Mouse (Mus musculus) cerebral cortex, adult 2 months (tissue): Measurements from ENCODE around the gene Loxl1.

Experiments
- WGBS: fragments of 180-500 bp; shearing (Covaris S2); methylation state at CpG from one replicate; pipeline ENCODE4 v1.1.7; 2018; 5-methylcytosine and 5-hydroxymethylcytosine counted together

Loxl1 gene

GRCm38 (mm10) chr9:58278821-58279723 lies 33.9 kb downstream of the Loxl1 start:
- WGBS, result 91% methylated on average over 4 of the region's 4 CpGs

GRCm38 (mm10) chr9:58278313-58278712 lies 34.7 kb downstream of the Loxl1 start:
- 96% methylated on average over 4 of the region's 4 CpGs for WGBS

- 88% methylated on average over 5 of the region's 5 CpGs for WGBS
Observed at GRCm38 (mm10) chr9:58276346-58276745, 36.6 kb downstream of the Loxl1 start.

DNA sequence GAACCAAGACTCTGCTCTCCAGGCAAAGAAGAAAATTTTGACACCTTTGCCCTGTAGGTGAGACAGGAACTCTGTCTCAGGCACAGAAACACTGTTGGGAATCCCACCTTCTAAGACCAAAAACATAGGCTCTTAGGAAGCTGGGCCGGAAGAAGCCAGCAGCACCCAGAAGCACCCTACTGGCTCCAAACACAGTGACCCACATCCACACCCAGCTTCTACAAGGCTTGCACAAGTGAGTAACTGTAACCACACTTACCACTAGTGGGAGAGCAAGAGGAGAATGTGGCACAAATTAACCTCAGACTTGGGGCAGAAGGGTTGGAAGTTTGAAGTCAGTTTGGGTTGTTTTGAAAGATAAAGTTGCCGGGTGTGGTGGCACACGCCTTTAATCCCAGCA lies 37.2 kb downstream of the Loxl1 start:
- WGBS, result 75% methylated on average over 3 of the region's 3 CpGs

GRCm38 (mm10) chr9:58275115-58275774 lies 37.7 kb downstream of the Loxl1 start:
- 21% methylated on average over 8 of the region's 8 CpGs for WGBS

- 36% methylated on average over 3 of the region's 3 CpGs for WGBS
Observed at GRCm38 (mm10) chr9:58274626-58275025, 38.4 kb downstream of the Loxl1 start.

DNA sequence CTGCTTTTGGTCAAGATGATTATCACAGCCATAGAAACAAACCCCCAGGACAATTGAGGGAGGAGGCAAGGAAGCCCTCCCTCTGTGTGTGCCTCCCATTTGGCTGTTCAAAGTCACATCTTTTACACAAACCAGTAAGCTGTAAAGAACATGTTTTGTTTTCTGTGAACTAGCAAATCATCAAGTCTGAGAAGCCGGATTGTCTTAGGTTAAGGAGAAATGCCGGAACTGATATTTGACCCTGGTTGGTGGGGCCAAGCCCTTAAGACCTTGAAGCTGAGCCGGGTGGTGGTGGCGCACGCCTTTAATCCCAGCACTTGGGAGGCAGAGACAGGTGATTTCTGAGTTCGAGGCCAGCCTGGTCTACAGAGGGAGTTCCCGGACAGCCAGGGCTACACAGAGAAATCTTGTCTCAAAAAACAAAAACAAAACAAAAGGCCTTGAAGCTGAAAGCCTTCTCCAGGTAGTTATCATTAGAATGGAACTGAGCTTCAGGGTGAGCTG lies 38.8 kb downstream of the Loxl1 start:
- 80% methylated on average over 7 of the region's 7 CpGs for WGBS

DNA sequence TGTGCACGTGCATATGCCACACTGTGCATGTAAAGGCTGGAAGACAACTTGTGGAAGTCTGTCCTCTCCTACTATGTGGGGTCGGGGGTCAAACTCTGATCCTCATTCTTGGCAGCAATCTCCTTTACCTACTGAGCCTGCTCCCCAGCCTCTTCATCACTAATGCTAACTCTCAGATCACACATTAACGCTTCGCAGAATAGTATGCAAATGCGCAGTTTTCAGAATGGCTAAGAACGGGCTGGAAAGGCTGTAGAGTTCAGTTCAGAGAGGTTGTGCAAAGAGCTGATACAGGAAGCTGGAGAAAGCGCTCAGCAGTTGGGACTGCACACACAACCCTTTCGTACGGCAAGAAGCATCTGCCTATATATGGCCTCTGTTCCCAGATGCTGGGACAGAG lies 40.1 kb downstream of the Loxl1 start:
- WGBS, result 81% methylated on average over 9 of the region's 9 CpGs

DNA sequence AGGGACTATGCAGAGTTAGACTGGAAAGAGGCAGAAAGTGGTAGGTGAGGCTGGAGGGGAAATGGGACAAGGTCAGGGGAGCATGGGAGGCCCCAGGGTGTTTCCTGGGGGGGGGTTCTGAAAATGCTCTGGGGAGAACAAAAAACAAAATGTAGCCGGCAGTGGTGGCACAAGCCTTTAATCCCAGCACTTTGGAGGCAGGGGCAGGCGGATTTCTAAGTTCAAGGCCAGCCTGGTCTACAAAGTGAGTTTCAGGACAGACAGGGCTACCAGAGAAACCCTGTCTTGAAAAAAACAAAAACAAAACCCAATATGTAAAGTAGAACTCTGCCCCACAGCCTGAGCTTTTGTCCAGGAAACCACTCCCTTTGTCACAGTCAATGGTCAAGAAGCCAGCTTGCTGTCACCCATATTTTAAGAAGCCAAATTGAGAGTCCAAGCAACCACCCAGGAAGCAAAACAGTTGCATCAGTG lies 40.9 kb downstream of the Loxl1 start:
- 81% methylated on average over 2 of the region's 2 CpGs for WGBS

DNA sequence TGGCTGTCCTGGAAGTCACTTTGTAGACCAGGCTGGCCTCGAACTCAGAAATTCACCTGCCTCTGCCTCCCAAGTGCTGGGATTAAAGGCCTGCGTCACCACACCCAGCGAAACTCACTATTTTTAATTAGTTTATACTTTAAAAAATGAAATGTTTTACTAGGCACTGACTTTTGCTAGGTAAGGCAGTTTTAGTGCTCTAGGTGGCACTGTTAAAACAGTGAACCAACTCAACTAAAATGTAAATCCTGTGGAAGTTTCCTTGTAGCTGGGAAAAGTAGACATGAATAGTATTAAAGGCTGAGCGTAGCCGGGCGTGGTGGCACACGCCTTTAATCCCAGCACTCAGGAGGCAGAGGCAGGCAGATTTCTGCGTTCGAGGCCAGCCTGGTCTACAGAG lies 41.4 kb downstream of the Loxl1 start:
- 77% methylated on average over 9 of the region's 9 CpGs for WGBS

DNA sequence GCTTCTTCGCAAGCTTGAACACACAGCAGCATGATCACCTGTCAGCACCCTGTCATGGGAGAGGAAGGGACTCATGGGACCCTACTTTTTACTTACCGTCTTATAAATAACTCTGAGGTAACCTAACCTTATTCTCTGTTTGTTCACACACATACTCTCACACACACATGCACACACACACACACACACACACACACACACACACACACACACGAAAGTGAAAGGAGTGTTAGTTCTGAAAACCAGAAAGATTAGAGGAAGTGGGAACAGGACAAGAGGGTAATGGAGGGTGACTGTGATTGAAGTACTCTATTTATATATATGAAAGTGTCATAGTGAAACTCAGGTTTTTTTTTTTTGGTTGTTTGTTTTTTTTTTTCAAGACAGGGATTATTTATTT lies 41.9 kb downstream of the Loxl1 start:
- WGBS, result 92% methylated on average over 3 of the region's 3 CpGs

DNA sequence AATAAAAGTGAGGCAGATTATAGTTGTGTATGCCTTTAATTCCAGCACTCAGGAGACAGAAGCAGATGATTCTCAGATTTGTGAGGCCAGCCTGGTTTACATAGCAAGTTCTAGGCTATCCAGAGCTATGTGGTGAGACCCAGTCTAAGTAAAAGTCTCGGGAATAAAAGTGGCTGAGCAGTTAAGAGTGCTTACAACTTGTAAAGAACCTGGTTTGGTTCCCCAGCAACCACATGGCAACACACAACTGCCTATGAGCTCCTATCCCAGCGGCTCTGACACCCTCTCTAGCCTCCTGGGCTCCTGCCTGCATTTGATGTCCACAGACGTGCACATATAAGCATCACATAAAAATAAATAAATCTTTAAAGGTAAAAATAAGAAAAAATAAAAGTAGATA lies 42.9 kb downstream of the Loxl1 start:
- 60% methylated on average over 3 of the region's 3 CpGs for WGBS

- WGBS, result 53% methylated on average over 12 of the region's 12 CpGs
Observed at GRCm38 (mm10) chr9:58268384-58269313, 44.3 kb downstream of the Loxl1 start.

DNA sequence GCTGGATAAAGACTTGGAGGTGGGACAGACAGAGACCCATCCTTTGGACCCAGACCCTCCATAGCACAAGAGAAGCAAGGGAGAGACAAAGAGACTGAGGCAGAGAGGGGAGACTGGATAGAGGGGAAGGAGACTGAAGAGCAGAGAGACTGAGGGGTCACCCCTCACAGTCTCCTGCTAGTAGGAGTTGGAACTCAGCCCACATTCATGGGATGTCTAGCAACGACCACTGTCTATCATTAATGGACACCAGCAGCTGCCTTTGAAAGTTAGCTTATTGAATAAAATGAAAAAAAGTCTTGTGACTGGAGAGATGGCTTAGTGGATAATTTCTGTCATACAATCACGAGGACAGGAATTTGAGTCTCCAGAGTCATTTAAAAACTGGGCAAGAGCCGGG lies 45.9 kb downstream of the Loxl1 start:
- WGBS, result 55% methylated on average over 3 of the region's 3 CpGs

GRCm38 (mm10) chr9:58266571-58267011 lies 46.4 kb downstream of the Loxl1 start:
- WGBS, result 44% methylated on average over 4 of the region's 4 CpGs

- WGBS, result 62% methylated on average over 3 of the region's 3 CpGs
Observed at GRCm38 (mm10) chr9:58265368-58265767, 47.6 kb downstream of the Loxl1 start.

GRCm38 (mm10) chr9:58262507-58262906 lies 50.5 kb downstream of the Loxl1 start:
- WGBS, result 54% methylated on average over 5 of the region's 5 CpGs

DNA sequence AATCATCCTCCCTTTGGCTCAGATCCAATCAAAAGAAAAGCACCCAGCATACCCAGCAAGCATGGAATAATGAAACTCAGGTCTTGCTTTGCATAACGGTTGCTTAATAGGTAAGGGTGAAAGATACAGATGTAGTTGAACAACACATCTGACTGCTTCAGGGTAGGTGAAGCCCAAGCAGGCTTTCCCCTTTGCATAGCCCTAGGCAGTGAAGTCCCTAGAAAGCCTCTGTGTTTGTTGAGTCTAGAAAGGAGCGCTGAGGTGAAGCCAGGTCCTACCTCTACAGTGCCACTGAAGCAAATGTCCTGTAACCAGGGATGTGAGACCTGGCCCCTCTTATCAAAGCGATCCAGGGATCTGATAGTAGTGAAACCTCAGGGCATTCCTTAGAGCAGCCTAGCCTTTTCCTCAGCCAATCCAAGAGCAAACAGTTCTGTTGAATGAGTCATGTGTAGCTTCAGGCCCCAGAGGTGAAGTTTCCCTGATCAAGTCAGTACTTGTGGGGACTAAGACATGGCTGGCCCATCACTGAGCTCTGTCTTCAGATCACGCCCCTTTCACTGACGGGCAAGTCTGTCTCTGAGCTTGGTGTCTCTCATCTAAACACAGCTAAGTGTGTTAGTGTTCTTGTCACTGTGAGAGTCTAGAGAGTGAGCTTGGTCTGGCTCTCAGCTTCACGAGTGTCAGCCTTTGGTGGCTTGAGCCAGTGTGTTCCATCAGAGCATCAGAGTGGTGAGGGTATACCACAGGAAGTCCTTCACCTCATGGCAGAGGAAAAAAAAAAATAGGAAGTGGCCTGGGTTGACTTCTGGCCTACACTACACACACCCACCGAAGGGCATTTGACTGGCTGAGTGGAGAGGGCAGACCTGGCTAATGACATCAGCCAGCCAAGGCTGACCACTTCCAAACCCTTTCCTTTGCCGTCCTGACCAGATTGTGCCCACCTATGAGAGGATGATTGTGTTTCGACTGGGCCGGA lies 57.0 kb downstream of the Loxl1 start:
- 89% methylated on average over 10 of the region's 10 CpGs for WGBS

DNA sequence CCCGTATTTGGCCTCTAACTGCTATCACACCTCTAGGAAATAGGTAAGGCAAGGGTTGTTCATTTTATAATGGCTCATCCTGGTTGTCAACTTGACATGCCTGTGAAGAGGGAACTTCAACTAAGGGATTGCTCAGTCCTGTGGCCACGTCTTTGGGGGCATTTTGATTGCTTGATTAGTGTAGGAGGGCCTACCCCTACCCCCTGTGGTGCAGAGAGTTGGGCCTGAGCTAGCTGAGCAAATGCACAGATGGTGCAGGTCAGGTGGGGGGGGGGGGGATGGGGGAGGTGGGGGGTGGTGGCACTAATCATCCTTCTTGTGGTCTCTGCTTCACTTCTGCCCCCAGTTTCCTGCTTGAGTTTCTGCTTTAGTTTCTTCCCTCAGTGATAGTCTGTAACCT lies 57.9 kb downstream of the Loxl1 start:
- WGBS, result 70% methylated on average over 2 of the region's 2 CpGs

- WGBS, result 48% methylated on average over 5 of the region's 5 CpGs
Observed at GRCm38 (mm10) chr9:58253805-58254122, 59.2 kb downstream of the Loxl1 start.
